Mouse (Mus musculus): ENCODE results near the gene Kidins220.

Kidins220 gene

DNA sequence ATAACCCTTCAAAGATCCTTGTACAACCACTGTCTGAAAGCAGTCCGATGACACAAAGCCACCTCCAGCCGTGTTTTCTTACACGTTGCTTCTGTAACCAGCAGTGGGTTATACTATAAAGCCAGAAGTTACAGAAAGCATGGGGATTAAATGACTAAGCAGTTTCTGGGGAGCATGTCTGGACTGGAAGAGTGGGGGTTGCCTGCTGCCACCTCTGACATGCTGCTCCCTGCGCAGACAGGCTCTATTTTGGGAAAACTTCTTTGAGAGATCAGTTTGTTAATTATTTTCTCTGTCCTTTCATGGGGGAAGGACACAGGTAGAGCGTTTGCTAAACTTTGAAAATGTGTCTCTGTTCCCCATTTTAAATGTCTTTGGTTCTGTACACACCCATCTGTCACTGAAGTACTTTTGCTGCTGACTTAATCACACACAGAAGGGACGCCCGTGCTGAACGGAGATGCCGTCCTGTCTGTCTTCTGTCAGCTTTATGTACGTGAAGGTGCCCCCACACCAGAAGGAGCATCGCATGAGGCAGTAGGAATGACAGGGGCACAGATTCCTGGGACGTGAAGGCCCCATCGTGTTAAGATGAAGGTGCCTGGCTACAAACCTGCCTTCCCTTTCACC lies 11.2 kb upstream of the Kidins220 start:
- DNase-seq (ENCODE audit: low spot score): no peak

DNA sequence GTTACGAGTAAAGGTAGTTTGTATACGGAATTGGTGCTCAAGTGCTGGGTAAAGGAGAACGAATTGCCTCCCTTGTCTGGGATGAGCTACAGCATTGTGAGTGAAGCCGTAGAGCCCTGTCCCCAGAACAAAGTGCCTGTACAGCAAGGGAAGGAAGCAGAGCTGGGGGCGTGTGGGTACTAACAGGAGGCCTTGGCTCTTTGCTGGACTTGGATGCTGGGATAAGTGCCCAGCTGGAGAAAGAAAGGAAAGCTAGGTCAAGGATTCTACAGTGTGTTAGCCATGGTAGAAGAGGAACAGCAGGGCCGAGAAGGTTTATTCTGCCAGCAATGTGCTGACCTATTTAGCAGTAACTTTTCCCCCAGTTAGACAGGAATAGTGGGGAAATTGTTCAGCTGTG lies 9.3 kb upstream of the Kidins220 start:
- DNase-seq (ENCODE audit: low spot score): no peak

DNA sequence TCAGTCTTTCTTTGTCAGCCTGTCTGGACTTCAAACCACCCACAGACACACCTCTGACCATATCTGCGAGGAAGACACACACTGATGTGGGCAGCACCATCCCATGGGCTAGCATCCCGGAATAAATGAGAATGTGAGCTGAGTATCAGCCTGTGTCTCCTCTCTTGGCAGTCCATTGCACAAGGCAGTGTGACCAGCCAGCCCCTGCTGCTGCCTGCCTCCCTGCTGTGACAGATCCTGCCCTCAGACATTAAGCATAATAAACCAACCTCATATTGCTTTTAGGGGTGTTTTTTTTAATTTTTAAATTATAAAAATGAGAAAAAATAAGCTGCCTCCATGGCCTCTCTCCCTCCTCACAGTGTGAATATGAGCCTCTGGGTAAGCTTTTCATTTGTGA lies 8.7 kb upstream of the Kidins220 start:
- DNase-seq (ENCODE audit: low spot score): no peak

DNA sequence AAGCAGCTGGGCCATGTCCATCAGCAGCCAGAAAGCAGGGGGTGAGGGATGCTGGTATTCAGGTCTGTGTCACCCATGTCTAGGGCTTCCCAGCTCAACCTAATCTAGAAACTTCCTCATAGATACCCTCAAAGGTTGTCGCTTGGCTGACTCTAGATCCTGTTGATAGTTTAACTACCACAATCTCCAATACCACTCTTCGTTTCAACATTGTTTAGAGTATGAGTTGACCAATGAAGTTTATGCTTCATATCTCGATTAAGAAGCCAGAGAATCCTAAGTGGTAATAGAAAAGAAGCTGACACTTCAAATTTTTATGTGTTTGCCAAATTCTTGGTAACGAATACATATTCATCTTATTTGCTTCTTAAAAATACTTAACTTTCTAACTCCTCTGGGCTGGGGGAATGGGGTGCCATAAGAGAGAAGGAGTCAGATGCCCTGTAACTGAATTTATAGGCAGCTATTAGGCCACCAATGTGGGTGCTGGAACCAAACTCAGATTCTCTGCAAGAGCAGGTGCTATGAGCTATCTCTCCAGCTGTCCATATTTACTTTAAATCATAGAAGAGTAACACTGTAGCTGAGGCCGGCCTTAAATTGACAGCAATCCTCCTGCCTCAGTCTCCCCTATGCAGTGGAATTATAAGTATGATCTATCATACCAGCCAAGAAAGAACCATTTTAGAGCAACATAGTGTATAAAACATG lies 3.1 kb upstream of the Kidins220 start:
- no peak for DNase-seq (ENCODE audit: low spot score)

DNA sequence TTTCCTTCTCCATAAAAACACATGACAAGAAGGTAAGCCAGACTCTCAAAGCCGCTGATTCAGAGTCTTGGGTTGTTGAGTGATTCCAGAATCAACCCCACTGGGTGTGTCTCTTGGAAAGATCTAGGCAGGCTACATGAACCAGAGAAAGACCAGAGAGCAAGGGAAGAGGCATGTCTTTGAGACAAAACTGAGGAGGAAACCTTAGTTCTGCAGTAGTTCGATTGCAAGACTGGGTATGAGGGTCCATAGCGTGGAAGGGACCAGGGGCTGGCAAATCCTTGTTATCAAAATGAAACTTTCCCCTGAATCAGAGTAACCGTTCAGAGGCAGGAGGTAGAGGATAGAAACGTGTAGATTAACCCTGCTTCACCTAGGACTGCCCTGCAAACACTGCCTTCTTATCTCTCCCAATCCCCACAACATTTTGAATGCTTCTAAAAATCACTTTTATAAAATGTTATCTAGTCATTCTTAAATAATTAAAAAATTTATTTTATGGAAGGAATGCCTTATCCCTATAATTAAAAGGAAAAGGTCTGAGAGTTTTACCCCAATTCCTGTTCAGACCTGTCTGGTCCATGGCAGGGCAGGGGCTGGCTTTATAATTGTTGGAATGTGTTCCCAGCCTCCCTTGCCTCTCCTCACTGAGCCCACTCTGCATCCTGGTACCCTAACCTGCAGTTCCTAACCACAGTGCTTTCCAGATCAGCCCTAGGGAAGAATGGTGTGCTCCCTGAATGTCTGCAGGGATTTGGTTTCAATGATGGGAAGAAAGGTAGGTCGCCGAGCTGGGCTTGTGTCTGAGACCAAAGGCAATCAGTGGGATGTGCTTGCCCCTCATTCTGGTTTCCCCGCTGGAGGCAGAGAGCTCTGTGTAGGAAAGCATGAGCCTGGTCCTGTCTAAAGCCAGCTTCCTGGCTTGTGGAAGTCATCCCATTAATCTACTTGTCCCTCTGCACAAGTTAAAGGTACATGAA lies 2.1 kb upstream of the Kidins220 start:
- no peak for DNase-seq (ENCODE audit: low spot score)

DNA sequence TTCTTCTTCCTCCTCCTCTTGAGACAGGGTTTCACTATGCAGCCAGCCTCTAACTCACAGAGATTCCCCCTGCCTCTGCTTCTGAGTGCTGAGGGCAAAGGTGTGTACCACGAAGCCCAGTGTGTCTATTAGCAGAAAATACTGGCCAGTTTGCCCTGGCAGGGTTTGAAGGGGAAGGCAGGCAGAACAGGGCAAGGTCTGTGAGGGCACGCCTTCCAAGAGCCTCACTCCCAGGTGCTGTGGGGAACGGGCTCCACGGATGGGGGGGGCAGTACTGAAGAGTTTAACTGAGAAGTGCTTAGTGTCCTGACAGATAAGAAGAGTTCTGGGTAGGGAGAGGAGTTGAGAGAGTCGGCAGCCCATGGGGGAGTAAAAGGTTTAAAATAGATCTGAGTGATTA lies 1.1 kb upstream of the Kidins220 start:
- DNase-seq (ENCODE audit: low spot score): no peak

DNA sequence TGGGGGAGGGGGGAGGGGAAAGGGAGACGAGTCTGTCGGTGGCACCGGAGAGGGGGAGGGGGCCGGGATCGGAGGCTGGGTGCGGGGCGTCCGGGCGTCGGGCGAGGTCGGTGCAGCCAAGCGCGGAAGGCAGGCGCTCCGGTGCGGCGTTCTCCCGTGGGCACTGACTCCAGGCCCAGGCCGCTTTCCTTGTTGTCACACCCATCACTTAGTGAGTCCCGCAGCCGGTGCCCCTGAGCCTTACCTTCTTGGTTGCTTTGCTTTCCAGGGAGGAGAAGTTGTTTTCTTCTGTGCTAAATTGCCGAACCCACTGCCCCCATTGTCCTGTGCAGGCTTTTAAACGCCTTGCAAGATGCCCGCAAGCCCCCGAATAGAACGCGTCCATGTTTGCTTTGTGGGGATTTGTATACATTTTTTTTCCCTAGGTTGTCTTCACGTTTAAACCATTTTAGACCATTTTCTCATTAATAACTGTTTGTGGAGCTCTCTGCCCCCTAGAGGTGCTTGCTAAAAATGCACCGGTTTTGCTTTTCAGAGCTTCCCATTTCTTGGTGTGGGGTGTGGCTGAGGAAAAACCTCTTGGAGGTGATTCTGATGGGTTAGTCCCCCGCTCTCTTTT lies 499 bp downstream of the Kidins220 start:
- DNase-seq (ENCODE audit: low spot score): peak; percentile 31

DNA sequence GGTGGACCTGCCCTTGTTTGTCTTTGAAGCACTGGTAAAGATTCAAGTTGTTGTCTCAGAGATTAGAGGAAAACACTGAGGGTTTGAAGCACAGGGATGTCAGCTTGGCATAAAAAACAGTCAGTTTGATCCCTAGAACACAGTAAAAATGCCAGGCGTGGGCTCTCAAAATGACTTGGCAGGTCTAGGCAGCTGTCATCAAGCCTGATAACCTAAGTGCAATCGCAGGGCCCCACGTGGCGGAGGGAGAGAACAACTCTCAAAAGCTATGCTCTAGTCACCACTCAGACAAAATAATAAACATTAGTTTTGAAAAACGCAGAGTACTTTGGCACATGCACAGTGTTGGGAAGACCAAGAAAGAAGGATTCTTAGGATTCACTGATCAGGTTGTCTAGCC lies 10.5 kb downstream of the Kidins220 start:
- no peak for DNase-seq (ENCODE audit: low spot score)

DNA sequence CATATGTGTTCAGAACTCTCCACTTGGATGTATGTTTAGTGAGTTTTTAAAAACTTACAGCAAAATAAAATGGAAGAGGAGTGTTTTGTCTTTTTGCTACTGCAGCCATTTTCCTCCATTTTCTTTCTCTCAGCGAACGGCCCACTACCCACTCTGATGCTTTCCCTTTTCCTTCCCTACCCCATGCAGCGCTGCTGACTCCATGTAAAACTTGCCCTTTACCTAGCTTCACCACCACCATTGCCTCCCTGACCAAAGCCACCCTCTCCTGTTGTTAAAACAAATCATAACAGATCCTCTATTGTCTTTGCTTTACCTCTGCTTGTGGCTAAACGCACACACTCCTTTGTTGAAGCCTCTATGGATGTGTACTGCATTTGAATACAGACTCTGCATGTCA lies 20.6 kb downstream of the Kidins220 start:
- DNase-seq (ENCODE audit: low spot score): no peak

DNA sequence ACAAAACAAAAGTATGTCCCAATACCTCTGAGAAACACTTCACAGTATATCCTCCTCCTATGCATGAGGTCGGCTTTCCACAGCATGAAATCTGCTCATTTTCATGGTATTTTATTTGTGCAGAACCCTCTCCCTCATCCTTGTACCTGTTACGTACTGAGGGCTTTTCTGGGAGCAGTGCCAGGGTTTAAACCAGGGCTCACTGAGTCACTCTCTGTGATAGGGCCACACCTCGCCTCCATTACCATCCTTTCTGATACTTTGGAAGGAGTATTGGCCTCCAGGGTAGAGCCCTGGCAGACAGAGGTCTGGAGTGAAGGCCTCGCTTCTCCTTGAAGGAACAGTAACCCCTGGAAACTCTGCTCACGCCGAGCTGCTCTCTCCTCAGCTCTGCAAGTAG lies 30.6 kb downstream of the Kidins220 start:
- DNase-seq (ENCODE audit: low spot score): no peak

DNA sequence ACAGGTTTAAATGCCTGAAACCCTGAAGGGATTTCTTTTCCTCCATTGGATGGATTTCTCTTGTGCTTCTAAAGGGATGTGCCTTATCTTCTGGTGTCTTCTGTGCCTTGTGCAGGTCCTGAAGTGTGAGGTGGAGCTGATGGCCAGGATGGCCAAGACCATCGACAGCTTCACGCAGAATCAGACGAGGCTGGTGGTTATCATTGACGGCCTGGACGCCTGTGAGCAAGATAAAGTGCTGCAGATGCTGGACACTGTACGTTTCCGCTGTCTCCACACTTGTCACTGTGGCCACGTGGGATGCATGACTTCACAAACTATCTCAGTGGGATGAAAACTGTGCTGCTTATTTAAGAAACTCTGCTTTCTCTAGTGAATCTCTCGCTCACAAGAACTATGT lies 35.2 kb downstream of the Kidins220 start:
- DNase-seq (ENCODE audit: low spot score): no peak

DNA sequence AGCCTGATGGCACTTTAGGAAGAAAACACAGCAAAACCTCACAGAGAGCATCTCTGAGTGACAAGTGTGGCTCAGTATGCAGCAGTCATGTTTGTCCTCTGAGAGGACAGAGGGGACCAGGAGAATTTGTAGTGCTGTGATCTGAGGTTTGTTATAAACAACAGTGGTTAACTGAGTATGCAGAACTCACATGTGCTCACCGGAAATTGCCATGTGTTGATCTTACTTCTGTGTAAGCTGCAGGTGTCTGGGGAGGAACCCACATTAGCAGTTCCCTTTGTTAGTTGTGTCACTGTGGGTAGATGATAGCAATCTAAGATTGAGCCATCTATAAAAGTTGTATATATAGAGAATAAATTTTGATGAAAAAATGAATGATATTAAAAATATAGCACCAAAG lies 35.7 kb downstream of the Kidins220 start:
- DNase-seq (ENCODE audit: low spot score): no peak

DNA sequence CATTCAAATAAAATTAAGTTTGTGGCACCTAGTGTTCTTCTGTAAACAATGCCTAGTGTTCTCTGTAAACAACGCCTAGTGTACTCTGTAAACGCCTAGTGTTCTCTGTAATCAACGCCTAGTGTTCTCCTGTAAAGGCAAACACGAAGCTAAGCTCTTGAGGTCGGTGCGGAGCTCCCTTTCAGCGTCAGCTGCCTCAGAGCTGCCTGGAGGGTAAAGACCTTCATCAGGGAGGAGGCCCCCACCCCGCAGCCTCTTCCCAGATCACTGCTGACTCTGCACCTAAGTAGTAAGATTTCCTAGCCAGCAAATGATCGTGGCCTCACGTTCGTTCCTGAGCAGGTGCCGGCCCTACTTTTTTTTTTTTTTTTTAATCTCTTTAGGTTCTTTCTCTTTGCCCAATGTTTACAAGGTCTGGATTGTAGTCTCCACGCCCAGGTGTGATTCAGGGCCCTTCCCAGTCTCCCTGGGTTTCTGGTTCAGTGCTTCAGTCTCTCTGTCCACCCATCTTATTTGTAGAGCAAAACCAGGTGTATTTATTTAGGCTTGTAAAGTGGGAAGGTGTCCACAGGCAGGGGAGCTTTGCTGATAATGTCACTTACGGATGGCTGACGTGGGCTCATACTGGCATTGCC lies 37.1 kb downstream of the Kidins220 start:
- DNase-seq (ENCODE audit: low spot score): no peak

DNA sequence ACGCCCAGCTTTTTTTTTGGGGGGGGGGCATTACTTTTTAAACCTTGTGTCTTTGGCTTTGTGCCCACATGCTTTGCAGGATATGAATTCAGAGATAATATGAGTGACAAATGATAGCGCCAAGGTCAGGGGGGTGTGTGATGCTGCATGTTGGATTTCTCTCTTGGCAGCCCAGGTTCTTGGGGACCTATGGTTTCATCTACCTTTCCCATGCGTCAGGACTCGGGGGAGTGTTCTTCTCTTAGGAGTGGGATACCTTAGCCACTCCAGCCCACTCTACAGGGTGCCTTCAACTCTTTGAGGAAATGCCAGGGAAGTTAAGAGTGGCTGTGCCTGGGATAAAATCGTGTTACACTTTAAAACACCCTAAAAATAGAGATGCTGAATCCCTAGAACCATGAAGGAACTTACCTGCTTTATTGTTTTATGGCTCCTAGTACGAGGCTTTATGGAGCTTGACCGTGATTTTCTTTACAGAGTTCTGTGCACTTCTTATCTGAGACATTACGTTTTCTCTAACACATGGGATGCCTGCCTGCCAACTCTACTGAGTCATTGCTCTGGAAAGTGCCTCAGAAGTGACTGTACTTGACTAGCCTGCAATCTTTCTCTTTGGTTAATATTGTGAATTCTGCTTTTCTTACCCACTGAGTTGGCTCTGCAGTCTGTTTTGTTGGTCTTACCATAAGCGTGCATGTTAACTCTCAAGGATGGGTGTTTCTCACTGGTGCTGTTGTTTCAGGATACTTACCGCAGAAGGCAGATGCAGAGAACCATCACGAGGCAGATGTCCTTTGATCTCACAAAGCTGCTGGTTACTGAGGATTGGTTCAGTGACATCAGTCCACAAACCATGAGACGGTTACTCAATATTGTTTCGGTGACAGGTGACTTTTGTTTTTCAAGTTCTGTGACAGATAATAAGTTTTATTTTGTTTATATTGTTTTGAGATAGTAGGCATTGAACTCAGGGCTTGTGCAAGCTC lies 38.1 kb downstream of the Kidins220 start:
- DNase-seq (ENCODE audit: low spot score): no peak

DNA sequence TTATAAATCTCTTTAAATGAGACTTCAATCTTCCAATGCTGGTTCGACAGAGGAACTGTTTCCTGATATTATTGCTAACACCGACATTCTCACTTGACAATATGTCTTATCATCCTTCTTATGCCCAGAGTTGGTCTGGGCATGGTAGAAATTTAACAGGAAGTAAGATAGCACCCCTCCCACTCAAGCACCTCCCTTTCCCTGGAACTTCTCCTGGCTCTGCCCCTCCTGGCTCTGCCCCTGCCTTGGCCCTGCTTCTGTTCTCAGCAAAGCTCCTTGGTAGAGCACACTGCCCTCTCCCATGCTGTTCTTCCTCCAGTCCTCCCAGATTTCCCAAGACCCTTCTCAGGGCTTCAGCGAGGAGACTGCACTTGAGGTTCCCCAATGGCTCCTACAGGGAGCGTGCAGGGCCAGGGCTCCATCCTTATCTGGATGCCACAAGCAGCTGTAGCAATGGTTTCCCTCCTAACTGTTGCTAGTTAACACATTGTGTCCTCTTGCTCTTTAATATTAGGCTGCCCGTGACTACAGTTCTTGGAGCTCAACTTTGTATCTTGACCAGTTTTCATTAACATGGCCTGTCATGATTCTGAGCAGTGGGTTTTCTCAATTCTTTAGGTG lies 39.7 kb downstream of the Kidins220 start:
- DNase-seq (ENCODE audit: low spot score): no peak

DNA sequence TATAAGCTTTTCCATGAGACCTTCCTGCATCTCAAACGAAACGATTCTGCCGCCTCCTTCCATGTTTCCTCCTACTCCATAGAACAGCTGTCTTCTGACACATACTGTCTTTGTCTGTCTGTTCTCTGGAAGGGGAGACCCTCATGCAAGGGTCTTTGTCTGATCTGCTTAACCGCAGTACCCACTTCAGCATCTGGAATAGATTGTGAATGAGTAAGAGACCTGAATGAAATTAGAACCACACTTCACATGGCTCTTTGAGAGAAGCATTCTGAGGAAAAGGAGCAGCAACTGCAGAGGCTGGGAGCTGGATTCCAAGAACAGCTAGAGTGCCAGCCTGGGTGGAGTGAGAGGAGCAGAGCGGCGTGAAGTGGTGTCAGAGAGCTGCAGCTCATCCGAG lies 40.2 kb downstream of the Kidins220 start:
- DNase-seq (ENCODE audit: low spot score): no peak

DNA sequence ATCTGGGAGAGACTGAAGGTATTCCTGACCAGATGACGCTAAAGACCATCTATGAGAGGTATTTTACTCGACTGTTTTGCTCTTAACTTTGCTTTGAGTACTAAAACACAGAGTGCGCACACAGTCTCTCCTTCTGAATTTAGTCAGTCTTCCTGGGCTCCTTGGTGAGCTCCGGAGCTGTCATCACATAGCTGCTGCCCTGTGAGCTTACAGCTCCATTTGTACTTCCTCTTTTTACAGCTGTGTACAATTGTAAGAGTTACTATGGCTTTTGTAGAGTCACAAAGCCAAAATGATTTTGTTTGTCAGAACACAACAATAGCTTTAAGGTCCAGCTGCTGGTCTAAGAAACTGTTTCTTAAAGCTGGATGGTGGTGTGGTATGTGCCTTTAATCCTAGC lies 42.3 kb downstream of the Kidins220 start:
- no peak for DNase-seq (ENCODE audit: low spot score)

DNA sequence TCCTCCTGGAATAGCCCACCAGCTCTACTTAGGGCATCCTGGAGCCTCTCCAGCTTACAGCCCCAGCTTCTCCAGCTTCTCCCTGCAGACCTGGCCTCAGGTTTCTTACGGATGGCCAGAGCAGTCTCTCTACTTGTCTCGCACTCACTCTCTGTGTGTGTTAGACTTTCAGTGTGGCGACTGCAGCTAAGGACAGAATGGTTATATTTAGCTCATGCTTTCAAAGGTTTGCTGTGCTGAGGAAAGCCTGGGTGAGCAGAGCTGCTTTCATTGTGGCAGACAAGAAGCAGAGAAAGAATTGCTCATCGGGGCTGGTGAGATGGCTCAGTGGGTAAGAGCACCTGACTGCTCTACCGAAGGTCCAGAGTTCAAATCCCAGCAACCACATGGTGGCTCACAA lies 46.3 kb downstream of the Kidins220 start:
- DNase-seq (ENCODE audit: low spot score): no peak

DNA sequence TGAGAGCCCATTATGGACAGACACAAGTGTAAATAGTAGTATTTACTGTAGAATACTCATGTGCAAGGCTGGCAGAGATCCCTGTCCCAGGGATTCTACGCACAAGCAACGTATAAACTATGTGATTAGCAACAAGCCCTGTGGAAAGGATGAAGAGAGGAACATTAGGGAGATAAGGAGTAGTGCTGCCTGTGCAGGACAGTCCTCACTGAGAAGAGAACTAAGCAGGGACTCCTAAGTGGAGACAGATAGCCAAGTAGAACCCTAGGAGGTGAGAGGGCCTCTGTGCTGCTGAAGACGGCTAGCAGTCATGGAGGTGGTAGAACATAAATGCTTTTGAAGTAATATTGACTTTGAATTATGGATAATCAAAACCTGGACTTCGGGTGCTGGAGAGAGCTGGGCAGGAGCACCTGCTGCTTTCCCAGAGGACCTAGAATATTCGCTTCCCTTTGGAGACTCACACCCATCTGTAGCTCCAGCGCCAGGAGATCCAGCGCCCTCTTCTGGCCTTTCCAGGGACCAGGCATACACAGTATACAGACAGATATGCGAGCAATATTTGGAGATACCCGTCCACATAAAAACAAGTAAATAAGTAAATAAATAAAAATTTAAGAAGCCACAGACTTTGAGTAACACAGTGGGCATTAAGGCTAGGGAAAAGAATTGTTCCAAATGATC lies 50.3 kb downstream of the Kidins220 start:
- no peak for DNase-seq (ENCODE audit: low spot score)

DNA sequence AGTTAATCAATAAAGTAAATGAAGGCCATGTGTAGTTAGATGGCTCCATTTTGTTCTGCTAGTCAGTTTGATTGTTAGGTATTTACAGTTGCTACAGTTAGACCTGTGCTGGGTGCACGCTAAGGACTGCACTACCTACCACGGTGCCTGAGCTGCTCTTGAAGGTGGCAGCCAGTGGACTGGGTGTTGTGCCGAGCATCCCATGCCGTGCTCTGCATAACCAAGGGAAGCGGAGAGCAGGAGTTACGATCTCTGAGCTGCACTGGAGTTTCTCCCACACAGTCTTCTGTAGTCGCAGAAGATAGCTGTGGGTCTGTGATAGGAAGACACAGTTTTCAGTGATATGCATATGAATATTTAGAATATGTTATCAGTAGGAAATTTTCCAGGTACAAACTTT lies 51.6 kb downstream of the Kidins220 start:
- DNase-seq (ENCODE audit: low spot score): no peak

All from testis, postnatal 14 days (tissue).